Mouse (Mus musculus): Measurements from ENCODE around the gene Fam19a5. TPM values are rescaled to one million over a fixed set of nuclear protein-coding genes. Genes with fewer than 3 reads are reported as not detected.

Fam19a5 gene
- polyA plus RNA-seq, 1 experiment = 1.8 TPM

DNA sequence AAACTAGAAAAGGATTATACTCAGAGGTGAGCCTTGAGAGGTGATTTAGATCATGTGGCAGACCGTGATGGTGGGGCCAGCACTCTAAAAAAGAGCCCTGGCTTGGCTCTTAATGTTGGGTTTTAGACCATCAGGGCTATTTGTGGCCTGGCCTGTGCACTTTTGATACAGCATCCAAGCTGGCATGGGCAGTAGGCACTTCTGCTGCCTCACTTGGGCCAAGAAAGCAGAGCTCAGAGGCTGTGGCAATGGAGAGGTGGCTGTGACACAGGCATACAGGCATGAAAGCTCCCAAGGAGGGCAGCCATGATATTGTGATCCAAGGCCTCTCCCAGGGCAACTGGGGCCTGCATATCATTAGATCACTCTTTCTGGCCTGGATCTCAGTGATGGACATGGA lies 65.1 kb downstream of the Fam19a5 start:
- WGBS = 76% methylated on average over 1 of the region's 1 CpGs
- Histone ChIP-seq H3K4me3 (ENCODE audit: low read depth, low read length) (no peak overlapping the region), H3K4me1 (ENCODE audit: control insufficient read depth, insufficient read depth, insufficient read length, low read length) (no peaks in the 10 kb centered on the region), H3K36me3 (ENCODE audit: control insufficient read depth, insufficient read depth, low read length) (no peaks in the 10 kb centered on the region), H3K27me3 (ENCODE audit: control insufficient read depth, insufficient read depth, low read length) (no peaks in the 10 kb centered on the region), H3K27ac (ENCODE audit: insufficient read depth, low read depth, low read length) (no peak overlapping the region)
- TF ChIP-seq POLR2A (IDR thresholded peaks at IDR 0.05; ENCODE audit: low read depth, low read length) (no peak), CTCF (IDR thresholded peaks at IDR 0.05; ENCODE audit: extremely low read depth, insufficient read length, insufficient replicate concordance, low read depth, low read length) (no peak)

DNA sequence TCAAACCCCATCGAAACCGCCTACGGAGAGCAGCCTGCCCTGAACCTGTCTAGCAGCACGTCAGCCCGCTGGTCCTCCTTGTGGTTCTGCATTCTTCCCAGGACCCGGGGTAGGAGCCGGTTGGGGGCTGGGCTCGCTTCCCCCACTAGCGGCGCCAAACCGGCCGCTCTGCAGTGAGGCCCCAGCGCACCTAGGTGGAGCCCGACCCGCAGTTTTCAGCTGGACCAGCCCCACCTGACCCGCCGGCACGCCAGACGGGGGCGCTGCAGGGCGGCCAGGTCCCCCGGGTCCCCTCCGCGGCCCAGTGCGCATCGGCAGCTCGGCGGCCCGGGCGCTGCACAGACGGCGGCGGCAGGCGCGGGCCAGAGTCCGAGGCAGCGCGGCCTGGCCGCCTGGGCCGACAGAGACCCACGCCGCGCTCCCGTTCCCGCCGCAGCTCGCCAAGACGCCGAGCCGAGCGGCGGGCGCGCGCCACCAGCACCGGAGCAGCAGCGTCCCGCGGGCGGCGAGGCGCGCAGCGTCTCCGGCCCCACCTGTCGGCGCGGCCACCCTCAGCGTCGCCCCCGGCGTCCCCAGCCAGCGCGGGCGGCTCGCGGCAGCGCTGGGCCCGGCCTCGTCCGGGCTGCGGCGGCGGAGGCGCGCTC lies 80.0 kb downstream of the Fam19a5 start:
- Histone ChIP-seq H3K27ac (ENCODE audit: insufficient read depth, low read depth, low read length) (no peak overlapping the region), H3K4me3 (ENCODE audit: low read depth, low read length) (peak overlapping the region; percentile 36), H3K36me3 (ENCODE audit: control insufficient read depth, insufficient read depth, low read length) (no peaks in the 10 kb centered on the region), H3K4me1 (ENCODE audit: control insufficient read depth, insufficient read depth, insufficient read length, low read length) (0 out of 2 replicates have a peak, but pooled peaks cover 2% of the 10 kb centered on the region), H3K27me3 (ENCODE audit: control insufficient read depth, insufficient read depth, low read length) (peaks cover 8% of the 10 kb centered on the region; the same call in 1 of the 2 replicates)
- TF ChIP-seq POLR2A (IDR thresholded peaks at IDR 0.05; ENCODE audit: low read depth, low read length) (no peak), CTCF (IDR thresholded peaks at IDR 0.05; ENCODE audit: extremely low read depth, insufficient read length, insufficient replicate concordance, low read depth, low read length) (0 out of 2 replicates have a peak, but pooled peaks have one; percentile 15)
- WGBS = 3% methylated on average over 86 of the region's 86 CpGs

DNA sequence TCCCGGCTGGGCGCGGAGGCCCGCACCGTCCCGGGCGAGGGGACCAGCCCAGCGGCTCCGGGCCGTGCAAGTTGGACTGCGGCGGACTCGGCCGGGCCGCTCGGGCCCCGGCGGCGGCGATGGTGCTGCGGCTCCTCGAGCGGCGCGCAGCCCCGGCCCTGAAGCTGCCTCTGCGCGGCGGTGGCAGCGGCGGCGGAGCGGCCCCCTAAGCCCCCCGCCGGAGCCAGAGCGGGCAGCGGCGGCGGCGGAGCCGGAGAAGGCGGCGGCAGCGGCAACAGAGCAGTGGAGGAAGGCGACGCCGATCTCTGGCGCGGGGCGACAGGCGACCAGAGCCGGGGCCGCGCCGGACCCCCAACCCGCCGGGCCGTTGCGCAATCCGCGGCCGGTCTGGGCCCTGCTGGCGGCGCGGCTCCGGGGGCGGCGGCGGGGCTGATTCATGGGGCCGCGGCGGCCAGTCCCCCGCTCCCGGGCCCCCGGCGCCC lies 80.6 kb downstream of the Fam19a5 start:
- Histone ChIP-seq H3K27ac (ENCODE audit: insufficient read depth, low read depth, low read length) (no peak overlapping the region), H3K36me3 (ENCODE audit: control insufficient read depth, insufficient read depth, low read length) (no peaks in the 10 kb centered on the region), H3K27me3 (ENCODE audit: control insufficient read depth, insufficient read depth, low read length) (peaks cover 8% of the 10 kb centered on the region; the same call in 1 of the 2 replicates), H3K4me3 (ENCODE audit: low read depth, low read length) (peak overlapping the region; percentile 36), H3K4me1 (ENCODE audit: control insufficient read depth, insufficient read depth, insufficient read length, low read length) (0 out of 2 replicates have a peak, but pooled peaks cover 2% of the 10 kb centered on the region)
- WGBS = 3% methylated on average over 63 of the region's 76 CpGs
- TF ChIP-seq POLR2A (IDR thresholded peaks at IDR 0.05; ENCODE audit: low read depth, low read length) (no peak), CTCF (IDR thresholded peaks at IDR 0.05; ENCODE audit: extremely low read depth, insufficient read length, insufficient replicate concordance, low read depth, low read length) (no peak)

DNA sequence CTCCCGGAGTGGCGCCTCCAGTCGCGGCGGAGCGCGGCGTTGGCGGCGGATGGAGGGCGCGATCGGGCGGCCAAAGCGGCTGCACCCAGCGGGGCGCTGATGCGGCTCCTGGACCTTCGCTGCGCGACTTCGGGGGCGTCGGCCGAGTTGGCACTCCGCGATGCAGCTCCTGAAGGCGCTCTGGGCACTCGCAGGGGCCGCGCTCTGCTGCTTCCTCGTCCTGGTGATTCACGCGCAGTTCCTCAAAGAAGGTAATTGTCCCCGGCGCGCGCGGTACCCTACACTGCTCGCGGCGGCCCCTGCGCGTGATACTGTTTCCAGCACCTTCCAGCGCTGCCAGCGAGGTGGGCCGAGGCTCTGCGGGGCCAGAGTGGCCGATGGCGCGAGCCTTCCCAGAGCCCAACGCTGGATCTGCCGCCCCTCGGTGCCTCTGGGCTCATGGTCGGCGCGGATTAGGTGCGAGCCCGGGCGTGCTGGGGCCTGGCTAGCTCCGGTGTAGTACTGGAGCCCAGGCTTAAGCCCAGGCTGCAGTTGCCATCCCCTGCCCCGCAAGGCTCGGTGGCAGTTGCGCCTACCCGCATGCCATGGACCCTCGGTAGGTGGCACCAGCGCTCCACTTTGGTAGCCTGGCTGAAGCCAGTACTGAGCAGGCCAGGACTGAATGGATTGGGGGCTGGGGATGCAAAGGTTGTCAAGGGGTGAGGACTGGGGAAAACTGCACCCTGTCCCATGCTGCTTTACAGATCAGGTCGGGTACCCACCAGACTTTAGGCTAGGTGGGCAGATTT lies 81.3 kb downstream of the Fam19a5 start:
- no peak overlapping the region for H3K27ac ChIP-seq (ENCODE audit: insufficient read depth, low read depth, low read length)
- peaks cover 8% of the 10 kb centered on the region; the same call in 1 of the 2 replicates for H3K27me3 ChIP-seq (ENCODE audit: control insufficient read depth, insufficient read depth, low read length)
- WGBS = 2% methylated on average over 65 of the region's 68 CpGs
- H3K4me3 ChIP-seq (ENCODE audit: low read depth, low read length) = peak overlapping the region; percentile 49
- no peak for TF ChIP-seq CTCF (IDR thresholded peaks at IDR 0.05; ENCODE audit: extremely low read depth, insufficient read length, insufficient replicate concordance, low read depth, low read length)
- no peak for TF ChIP-seq POLR2A (IDR thresholded peaks at IDR 0.05; ENCODE audit: low read depth, low read length)
- H3K36me3 ChIP-seq (ENCODE audit: control insufficient read depth, insufficient read depth, low read length) = no peaks in the 10 kb centered on the region
- H3K4me1 ChIP-seq (ENCODE audit: control insufficient read depth, insufficient read depth, insufficient read length, low read length) = 0 out of 2 replicates have a peak, but pooled peaks cover 2% of the 10 kb centered on the region

DNA sequence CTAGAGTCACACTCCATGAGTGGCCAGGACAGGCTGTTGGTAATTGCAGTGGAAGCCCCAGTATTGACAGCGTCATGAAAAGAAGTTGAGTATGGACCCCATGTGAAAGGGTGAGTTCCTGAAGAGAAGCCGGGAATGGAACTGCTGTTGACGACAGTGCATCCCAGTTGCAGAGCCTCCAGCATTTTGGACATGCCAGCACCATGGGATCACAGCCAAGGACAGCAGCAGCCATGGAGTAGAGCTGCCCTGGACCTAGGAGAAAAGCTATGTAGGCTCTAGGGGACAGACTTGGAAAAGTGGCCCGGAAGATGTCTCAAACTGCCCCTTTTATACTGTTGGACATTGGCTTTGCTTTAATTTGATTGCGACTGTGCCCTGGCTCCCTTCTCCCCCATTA lies 91.2 kb downstream of the Fam19a5 start:
- Histone ChIP-seq H3K4me1 (ENCODE audit: control insufficient read depth, insufficient read depth, insufficient read length, low read length) (no peaks in the 10 kb centered on the region), H3K27ac (ENCODE audit: insufficient read depth, low read depth, low read length) (no peak overlapping the region), H3K4me3 (ENCODE audit: low read depth, low read length) (no peak overlapping the region), H3K27me3 (ENCODE audit: control insufficient read depth, insufficient read depth, low read length) (no peaks in the 10 kb centered on the region), H3K36me3 (ENCODE audit: control insufficient read depth, insufficient read depth, low read length) (no peaks in the 10 kb centered on the region)
- no peak for TF ChIP-seq POLR2A (IDR thresholded peaks at IDR 0.05; ENCODE audit: low read depth, low read length)
- TF ChIP-seq CTCF (IDR thresholded peaks at IDR 0.05; ENCODE audit: extremely low read depth, insufficient read length, insufficient replicate concordance, low read depth, low read length) = no peak
- 89% methylated on average over 5 of the region's 5 CpGs for WGBS

DNA sequence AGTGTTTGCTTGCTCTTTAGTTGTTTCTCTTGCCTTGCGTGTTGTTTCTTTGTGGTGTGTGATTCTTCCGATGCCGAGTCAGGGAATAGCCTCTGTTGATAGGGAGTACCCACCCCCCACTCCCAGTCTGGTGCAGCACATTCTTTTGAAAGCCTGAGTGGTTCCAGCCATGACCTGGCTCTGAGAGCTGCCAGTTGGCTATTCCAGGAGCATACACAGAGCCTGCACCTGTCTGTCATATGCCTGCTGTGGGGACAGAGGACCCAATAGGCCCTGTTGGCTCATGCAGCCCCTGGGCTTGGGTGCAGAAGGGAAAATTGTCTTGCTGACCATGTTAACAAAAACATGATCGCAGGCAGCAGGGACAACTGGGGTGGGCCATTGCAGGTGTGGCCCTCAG lies 92.3 kb downstream of the Fam19a5 start:
- WGBS = 84% methylated on average over 4 of the region's 4 CpGs
- TF ChIP-seq CTCF (IDR thresholded peaks at IDR 0.05; ENCODE audit: extremely low read depth, insufficient read length, insufficient replicate concordance, low read depth, low read length) (no peak), POLR2A (IDR thresholded peaks at IDR 0.05; ENCODE audit: low read depth, low read length) (no peak)
- H3K27me3 ChIP-seq (ENCODE audit: control insufficient read depth, insufficient read depth, low read length) = no peaks in the 10 kb centered on the region
- no peaks in the 10 kb centered on the region for H3K36me3 ChIP-seq (ENCODE audit: control insufficient read depth, insufficient read depth, low read length)
- no peak overlapping the region for H3K27ac ChIP-seq (ENCODE audit: insufficient read depth, low read depth, low read length)
- no peak overlapping the region for H3K4me3 ChIP-seq (ENCODE audit: low read depth, low read length)
- H3K4me1 ChIP-seq (ENCODE audit: control insufficient read depth, insufficient read depth, insufficient read length, low read length) = no peaks in the 10 kb centered on the region

DNA sequence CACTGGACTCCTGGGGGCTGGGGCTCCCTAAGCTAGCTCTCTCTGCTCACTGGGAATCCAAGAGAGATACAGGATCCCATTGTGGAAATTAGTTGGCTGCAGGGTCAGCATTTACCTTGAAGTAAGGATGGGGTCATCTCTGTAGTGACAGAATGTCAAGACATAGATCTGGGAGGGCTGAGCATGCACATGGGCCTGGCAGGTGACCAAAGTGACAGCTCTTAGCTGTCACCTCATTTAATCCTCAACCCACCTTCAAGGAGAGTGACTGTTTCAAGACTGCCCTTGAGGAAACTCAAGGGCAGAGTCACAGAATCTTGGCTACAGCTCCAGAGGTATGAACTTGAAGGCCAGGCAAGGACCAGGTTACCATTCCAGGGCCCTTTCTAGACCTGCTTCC lies 93.1 kb downstream of the Fam19a5 start:
- Histone ChIP-seq H3K4me1 (ENCODE audit: control insufficient read depth, insufficient read depth, insufficient read length, low read length) (no peaks in the 10 kb centered on the region), H3K36me3 (ENCODE audit: control insufficient read depth, insufficient read depth, low read length) (no peaks in the 10 kb centered on the region), H3K4me3 (ENCODE audit: low read depth, low read length) (no peak overlapping the region), H3K27ac (ENCODE audit: insufficient read depth, low read depth, low read length) (no peak overlapping the region), H3K27me3 (ENCODE audit: control insufficient read depth, insufficient read depth, low read length) (no peaks in the 10 kb centered on the region)
- TF ChIP-seq CTCF (IDR thresholded peaks at IDR 0.05; ENCODE audit: extremely low read depth, insufficient read length, insufficient replicate concordance, low read depth, low read length) (no peak), POLR2A (IDR thresholded peaks at IDR 0.05; ENCODE audit: low read depth, low read length) (no peak)
